In genomic region chr2:167219154-167219775, GRCm38 (mm10) we compare ENCODE assay signal across 8 mouse cellular contexts. TPM values are rescaled to one million over a fixed set of nuclear protein-coding genes. Genes with fewer than 3 reads are reported as not detected.
A peak's percentile ranks its signal among the peaks of the same experiment; 100 is the strongest.
DNase-seq lines count a peak whose midpoint lies in the region; ATAC-seq lines count a peak whose summit lies in the region.

No protein-coding gene starts in this region.

- no peak overlapping the region for H3K27ac ChIP-seq in liver, embryonic 12.5 days
- no peak overlapping the region for H3K27ac ChIP-seq in kidney, embryonic 14.5 days (ENCODE audit: low read depth, low read length)
- no peak overlapping the region for H3K27ac ChIP-seq in limb, embryonic 13.5 days
- no peak overlapping the region for H3K27ac ChIP-seq in stomach, embryonic 14.5 days (ENCODE audit: low read length)

- H3K4me2 ChIP-seq in liver, embryonic 12.5 days, result no peak overlapping the region
- no peak overlapping the region for H3K4me2 ChIP-seq in kidney, embryonic 14.5 days (replicated peaks; ENCODE audit: low read depth, low read length)
- no peak overlapping the region for H3K4me2 ChIP-seq in limb, embryonic 13.5 days (replicated peaks)
- no peak overlapping the region for H3K4me2 ChIP-seq in stomach, embryonic 14.5 days (replicated peaks; ENCODE audit: low read depth, low read length)

- H3K4me3 ChIP-seq in liver, embryonic 12.5 days, result no peak overlapping the region
- no peak overlapping the region for H3K4me3 ChIP-seq in kidney, embryonic 14.5 days (ENCODE audit: low read length)
- no peak overlapping the region for H3K4me3 ChIP-seq in limb, embryonic 13.5 days
- no peak overlapping the region for H3K4me3 ChIP-seq in stomach, embryonic 14.5 days (ENCODE audit: low read depth, low read length)

- no peaks in the 10 kb centered on the region for H3K36me3 ChIP-seq in liver, embryonic 12.5 days
- H3K36me3 ChIP-seq in kidney, embryonic 14.5 days (ENCODE audit: control insufficient read depth, insufficient read depth, low read length), result no peaks in the 10 kb centered on the region; the same call in 1 of the 2 replicates
- peaks cover 51% of the 10 kb centered on the region for H3K36me3 ChIP-seq in limb, embryonic 13.5 days
- H3K36me3 ChIP-seq in stomach, embryonic 14.5 days (ENCODE audit: control insufficient read depth, insufficient read depth, low read length), result peaks cover 2% of the 10 kb centered on the region; the same call in 1 of the 2 replicates

- peak; percentile 77 for DNase-seq in liver
- peak; percentile 73 for DNase-seq in embryo, embryonic 11.5 days (ENCODE audit: low read depth, low spot score)
- peak; percentile 74 for DNase-seq in neural tube, embryonic 10.5 days (ENCODE audit: extremely low spot score, low spot score)

- WGBS in liver, embryonic 12.5 days (ENCODE audit: insufficient replicate concordance), result 35% methylated on average over 8 of the region's 8 CpGs
- WGBS in kidney, embryonic 14.5 days, result 43% methylated on average over 8 of the region's 8 CpGs
- WGBS in limb, embryonic 13.5 days, result 46% methylated on average over 8 of the region's 8 CpGs
- 50% methylated on average over 8 of the region's 8 CpGs for WGBS in stomach, embryonic 14.5 days

- H3K9me3 ChIP-seq in liver, embryonic 12.5 days (replicated peaks), result no peaks in the 10 kb centered on the region
- H3K9me3 ChIP-seq in kidney, embryonic 14.5 days (ENCODE audit: control insufficient read depth, low read length), result no peaks in the 10 kb centered on the region
- no peaks in the 10 kb centered on the region for H3K9me3 ChIP-seq in limb, embryonic 13.5 days
- H3K9me3 ChIP-seq in stomach, embryonic 14.5 days (ENCODE audit: control insufficient read depth, low read depth, low read length), result no peaks in the 10 kb centered on the region

- ATAC-seq in liver, embryonic 12.5 days, result no peak
- peak; percentile 86 for ATAC-seq in granulocyte monocyte progenitor cell, adult 5-6 weeks (replicated peaks; ENCODE audit: poor library complexity, severe bottlenecking)
- peak; percentile 69; the same call in 1 of the 2 replicates for ATAC-seq in kidney, embryonic 14.5 days (ENCODE audit: low FRiP score, low TSS enrichment)
- ATAC-seq in limb, embryonic 13.5 days (ENCODE audit: low FRiP score, low read depth), result peak; percentile 52; the same call in 1 of the 2 replicates
- peak; percentile 75; the same call in 1 of the 2 replicates for ATAC-seq in stomach, embryonic 14.5 days (ENCODE audit: insufficient number of reproducible peaks, insufficient read depth, low FRiP score, low read depth)

- H3K9ac ChIP-seq in liver, embryonic 12.5 days, result no peak overlapping the region
- peak overlapping the region; percentile 23; the same call in 1 of the 2 replicates for H3K9ac ChIP-seq in kidney, embryonic 14.5 days (ENCODE audit: low read depth, low read length)
- no peak overlapping the region for H3K9ac ChIP-seq in limb, embryonic 13.5 days
- H3K9ac ChIP-seq in stomach, embryonic 14.5 days (replicated peaks; ENCODE audit: low read depth, low read length), result no peak overlapping the region

- H3K4me1 ChIP-seq in liver, embryonic 12.5 days, result no peaks in the 10 kb centered on the region
- no peaks in the 10 kb centered on the region for H3K4me1 ChIP-seq in kidney, embryonic 14.5 days (ENCODE audit: control insufficient read depth, insufficient read depth, low read length)
- peaks cover 4% of the 10 kb centered on the region; the same call in 1 of the 2 replicates for H3K4me1 ChIP-seq in limb, embryonic 13.5 days
- H3K4me1 ChIP-seq in stomach, embryonic 14.5 days (ENCODE audit: control insufficient read depth, insufficient read depth, low read length), result no peaks in the 10 kb centered on the region

- H3K27me3 ChIP-seq in liver, embryonic 12.5 days (replicated peaks), result no peaks in the 10 kb centered on the region
- no peaks in the 10 kb centered on the region for H3K27me3 ChIP-seq in kidney, embryonic 14.5 days (ENCODE audit: control insufficient read depth, insufficient read depth, low read length)
- H3K27me3 ChIP-seq in limb, embryonic 13.5 days, result no peaks in the 10 kb centered on the region
- H3K27me3 ChIP-seq in stomach, embryonic 14.5 days (ENCODE audit: control insufficient read depth, insufficient read depth, low read length), result no peaks in the 10 kb centered on the region

RNA-seq across cellular contexts. Expression of gene Ptgis, which starts 21.1 kb away (rescaled TPM):
- 2.4 and 2.9 TPM in 2 replicates for polyA plus RNA-seq in liver, embryonic 12.5 days (2016; fragmentation: Nextera tagmentation; extraction: Ambion mirVana)
- total RNA-seq in granulocyte monocyte progenitor cell, adult 5-6 weeks (2014; fragmentation: Nextera tagmentation), result not detected in 2 replicates
- not detected in 2 replicates for total RNA-seq in granulocyte monocyte progenitor cell, adult 5-6 weeks (2017)
- 15.5 and 18.0 TPM in 2 replicates for polyA plus RNA-seq in kidney, embryonic 14.5 days (2014; fragmentation: Nextera tagmentation; extraction: Ambion mirVana)
- 27.2 and 30.5 TPM in 2 replicates for polyA plus RNA-seq in limb, embryonic 13.5 days (2015; fragmentation: Nextera tagmentation; extraction: Ambion mirVana)
- polyA plus RNA-seq in stomach, embryonic 14.5 days (2014; fragmentation: Nextera tagmentation; extraction: Ambion mirVana), result 26.6 and 28.1 TPM in 2 replicates

RNA-seq across cellular contexts. Expression of gene Kcnb1, which starts 29.3 kb away (rescaled TPM):
- 0.19 and 0.43 TPM in 2 replicates for polyA plus RNA-seq in liver, embryonic 12.5 days (2016; fragmentation: Nextera tagmentation; extraction: Ambion mirVana)
- total RNA-seq in granulocyte monocyte progenitor cell, adult 5-6 weeks (2014; fragmentation: Nextera tagmentation), result 1.3 TPM in 1 of 2 replicates, not detected in the other
- 0.39 and 1.7 TPM in 2 replicates for total RNA-seq in granulocyte monocyte progenitor cell, adult 5-6 weeks (2017)
- 1.5 and 1.7 TPM in 2 replicates for polyA plus RNA-seq in kidney, embryonic 14.5 days (2014; fragmentation: Nextera tagmentation; extraction: Ambion mirVana)
- 0.84 and 1.0 TPM in 2 replicates for polyA plus RNA-seq in limb, embryonic 13.5 days (2015; fragmentation: Nextera tagmentation; extraction: Ambion mirVana)
- 2.1 and 2.5 TPM in 2 replicates for polyA plus RNA-seq in stomach, embryonic 14.5 days (2014; fragmentation: Nextera tagmentation; extraction: Ambion mirVana)
